Mouse (Mus musculus): ENCODE measurements around the gene Tbx18. TPM values are rescaled to one million over a fixed set of nuclear protein-coding genes. Genes with fewer than 3 reads are reported as not detected.

The Tbx18 gene
- polyA plus RNA-seq, 1 experiment: 3.8 TPM

GRCm38 (mm10) chr9:87735046-87735445, 4.0 kb upstream of the Tbx18 start:
- peaks cover 5% of the 10 kb centered on the region for H3K79me2 ChIP-seq (ENCODE audit: control insufficient read depth, insufficient read depth)
- H3K79me3 ChIP-seq (ENCODE audit: low read depth): no peaks in the 10 kb centered on the region
- TF ChIP-seq CEBPB (IDR thresholded peaks at IDR 0.05; ENCODE audit: low read depth): no peak
- no peak for TF ChIP-seq MAX (IDR thresholded peaks at IDR 0.05)
- H3ac ChIP-seq (ENCODE audit: control insufficient read depth, insufficient read length, low read depth): no peak overlapping the region
- no peaks in the 10 kb centered on the region for H3K27me3 ChIP-seq (ENCODE audit: control insufficient read depth, insufficient read depth, insufficient read length)
- no peak overlapping the region for H3K4me3 ChIP-seq (ENCODE audit: insufficient read depth, poor library complexity, severe bottlenecking)
- no peaks in the 10 kb centered on the region for H3K36me3 ChIP-seq (ENCODE audit: control insufficient read depth, insufficient read depth)

GRCm38 (mm10) chr9:87734631-87735030, 3.6 kb upstream of the Tbx18 start:
- no peak for TF ChIP-seq CTCF (IDR thresholded peaks at IDR 0.05; ENCODE audit: control insufficient read depth, insufficient read depth, insufficient read length)
- no peak for TF ChIP-seq MYOG (IDR thresholded peaks at IDR 0.05; ENCODE audit: control insufficient read depth, extremely low read depth, insufficient read length)
- no peak for TF ChIP-seq MYOD1 (IDR thresholded peaks at IDR 0.05; ENCODE audit: control insufficient read depth, insufficient read length, low read depth)
- no peak for TF ChIP-seq FOSL1 (IDR thresholded peaks at IDR 0.05; ENCODE audit: insufficient read depth, low read length, poor library complexity, severe bottlenecking)
- Histone ChIP-seq H3K4me3 (ENCODE audit: insufficient read depth, poor library complexity, severe bottlenecking) (no peak overlapping the region), H3K27me3 (ENCODE audit: control insufficient read depth, insufficient read depth, insufficient read length) (no peaks in the 10 kb centered on the region), H3ac (ENCODE audit: control insufficient read depth, insufficient read length, low read depth) (no peak overlapping the region), H3K36me3 (ENCODE audit: control insufficient read depth, insufficient read depth) (no peaks in the 10 kb centered on the region), H3K79me2 (ENCODE audit: control insufficient read depth, insufficient read depth) (peaks cover 5% of the 10 kb centered on the region), H3K79me3 (ENCODE audit: low read depth) (no peaks in the 10 kb centered on the region)

GRCm38 (mm10) chr9:87733732-87734131, 2.7 kb upstream of the Tbx18 start:
- H3K36me3 ChIP-seq (ENCODE audit: control insufficient read depth, insufficient read depth): no peaks in the 10 kb centered on the region
- H3K27me3 ChIP-seq (ENCODE audit: control insufficient read depth, insufficient read depth, insufficient read length): no peaks in the 10 kb centered on the region
- no peak overlapping the region for H3K4me3 ChIP-seq (ENCODE audit: insufficient read depth, poor library complexity, severe bottlenecking)
- no peaks in the 10 kb centered on the region for H3K79me3 ChIP-seq (ENCODE audit: low read depth)
- no peak overlapping the region for H3ac ChIP-seq (ENCODE audit: control insufficient read depth, insufficient read length, low read depth)
- peaks cover 13% of the 10 kb centered on the region for H3K79me2 ChIP-seq (ENCODE audit: control insufficient read depth, insufficient read depth)
- no peak for TF ChIP-seq USF1 (IDR thresholded peaks at IDR 0.05; ENCODE audit: low read depth)
- no peak for TF ChIP-seq FOSL1 (IDR thresholded peaks at IDR 0.05; ENCODE audit: insufficient read depth, low read length, poor library complexity, severe bottlenecking)
- TF ChIP-seq CEBPB (IDR thresholded peaks at IDR 0.05; ENCODE audit: low read depth): no peak
- no peak for TF ChIP-seq MAX (IDR thresholded peaks at IDR 0.05)
- TF ChIP-seq CTCF (IDR thresholded peaks at IDR 0.05; ENCODE audit: control insufficient read depth, insufficient read depth, insufficient read length): no peak

GRCm38 (mm10) chr9:87733236-87733630, 2.2 kb upstream of the Tbx18 start:
- H3K27me3 ChIP-seq (ENCODE audit: control insufficient read depth, insufficient read depth, insufficient read length): no peaks in the 10 kb centered on the region
- peaks cover 3% of the 10 kb centered on the region for H3K79me3 ChIP-seq (ENCODE audit: low read depth)
- H3K4me3 ChIP-seq (ENCODE audit: insufficient read depth, poor library complexity, severe bottlenecking): no peak overlapping the region
- peaks cover 18% of the 10 kb centered on the region for H3K79me2 ChIP-seq (ENCODE audit: control insufficient read depth, insufficient read depth)
- H3K36me3 ChIP-seq (ENCODE audit: control insufficient read depth, insufficient read depth): no peaks in the 10 kb centered on the region
- TF ChIP-seq FOSL1 (IDR thresholded peaks at IDR 0.05; ENCODE audit: insufficient read depth, low read length, poor library complexity, severe bottlenecking) (no peak), MYOG (IDR thresholded peaks at IDR 0.05; ENCODE audit: control insufficient read depth, extremely low read depth, insufficient read length) (no peak), CTCF (IDR thresholded peaks at IDR 0.05; ENCODE audit: control insufficient read depth, insufficient read depth, insufficient read length) (no peak), MAX (IDR thresholded peaks at IDR 0.05) (no peak), USF1 (IDR thresholded peaks at IDR 0.05; ENCODE audit: low read depth) (no peak), CEBPB (IDR thresholded peaks at IDR 0.05; ENCODE audit: low read depth) (no peak), MYOD1 (IDR thresholded peaks at IDR 0.05; ENCODE audit: control insufficient read depth, insufficient read length, low read depth) (no peak)
- H3ac ChIP-seq (ENCODE audit: control insufficient read depth, insufficient read length, low read depth): no peak overlapping the region

- H3K27me3 ChIP-seq (ENCODE audit: control insufficient read depth, insufficient read depth, insufficient read length): no peaks in the 10 kb centered on the region
- H3ac ChIP-seq (ENCODE audit: control insufficient read depth, insufficient read length, low read depth): no peak overlapping the region
- H3K79me3 ChIP-seq (ENCODE audit: low read depth): peaks cover 3% of the 10 kb centered on the region
- no peak overlapping the region for H3K4me3 ChIP-seq (ENCODE audit: insufficient read depth, poor library complexity, severe bottlenecking)
- H3K36me3 ChIP-seq (ENCODE audit: control insufficient read depth, insufficient read depth): no peaks in the 10 kb centered on the region
- H3K79me2 ChIP-seq (ENCODE audit: control insufficient read depth, insufficient read depth): peaks cover 19% of the 10 kb centered on the region
- TF ChIP-seq FOSL1 (IDR thresholded peaks at IDR 0.05; ENCODE audit: insufficient read depth, low read length, poor library complexity, severe bottlenecking): no peak
- no peak for TF ChIP-seq CTCF (IDR thresholded peaks at IDR 0.05; ENCODE audit: control insufficient read depth, insufficient read depth, insufficient read length)
- no peak for TF ChIP-seq MYOD1 (IDR thresholded peaks at IDR 0.05; ENCODE audit: control insufficient read depth, insufficient read length, low read depth)
- TF ChIP-seq MYOG (IDR thresholded peaks at IDR 0.05; ENCODE audit: control insufficient read depth, extremely low read depth, insufficient read length): no peak
- no peak for TF ChIP-seq MAX (IDR thresholded peaks at IDR 0.05)
- TF ChIP-seq USF1 (IDR thresholded peaks at IDR 0.05; ENCODE audit: low read depth): no peak
- no peak for TF ChIP-seq CEBPB (IDR thresholded peaks at IDR 0.05; ENCODE audit: low read depth)
Observed at GRCm38 (mm10) chr9:87732416-87733235, 1.6 kb upstream of the Tbx18 start.

Measured in C2C12 (cell line).